Mouse (Mus musculus): ENCODE measurements around the gene Hadhb.

DNA sequence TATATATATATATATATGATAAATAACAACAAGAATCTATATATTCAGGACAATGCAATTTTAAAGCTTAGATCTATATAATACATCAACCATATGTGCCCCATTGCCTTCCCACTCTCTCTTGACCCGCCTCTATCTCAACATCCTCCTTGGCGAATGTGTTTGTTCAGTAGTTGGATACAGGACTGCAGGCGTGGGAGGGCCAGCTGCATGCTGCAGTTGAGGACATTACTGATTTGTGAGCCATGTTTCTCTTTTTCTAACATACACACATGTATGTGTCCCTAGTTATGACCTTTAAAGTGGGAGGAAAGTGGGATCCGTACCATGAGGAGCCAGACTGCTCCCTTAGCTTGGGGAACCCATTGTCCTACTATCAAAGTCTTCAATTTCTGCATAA is 23.8 kb upstream of the Hadhb start:
- TF ChIP-seq CTCF (IDR thresholded peaks at IDR 0.05), result no peak
- no peak for TF ChIP-seq POLR2A (IDR thresholded peaks at IDR 0.05; ENCODE audit: insufficient read depth, low read depth, low read length)
- no peak for TF ChIP-seq EP300 (IDR thresholded peaks at IDR 0.05; ENCODE audit: insufficient read depth, low read depth, low read length)

Data from heart, adult 2 months (tissue).